In the genomic region with DNA sequence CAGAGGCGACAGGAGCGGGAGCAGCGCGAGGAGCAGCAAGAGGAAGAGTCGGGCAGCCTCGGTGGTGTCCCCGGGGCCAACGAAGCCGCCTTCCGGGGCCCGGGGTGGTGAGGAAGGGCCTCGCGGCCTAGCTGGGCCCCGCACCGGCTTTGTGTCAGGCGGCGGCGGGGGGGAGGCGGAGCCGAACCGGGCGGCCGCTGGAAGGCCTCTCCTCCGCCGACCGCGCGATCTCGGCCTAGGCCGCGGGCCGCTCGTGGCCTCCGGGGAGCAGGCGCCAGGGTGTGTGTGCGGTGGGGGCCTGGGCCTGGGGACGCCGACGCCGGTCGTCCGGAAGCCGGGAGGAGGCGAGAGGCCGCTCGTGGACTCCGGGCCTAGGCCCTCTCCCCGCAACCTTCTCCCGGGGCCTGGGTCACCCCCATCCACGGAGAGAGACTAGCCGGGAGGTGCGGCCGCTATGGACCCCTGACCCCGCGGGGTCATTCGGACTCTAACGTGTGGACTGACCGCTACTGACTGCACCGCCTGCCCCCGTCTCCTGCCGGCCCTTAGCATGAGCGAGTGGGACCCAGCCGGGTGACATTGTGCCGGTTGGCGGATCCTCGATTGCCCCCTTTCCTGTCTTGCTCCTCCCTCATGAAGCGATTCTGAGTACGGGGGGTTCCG, we compare ENCODE assay signal across 8 mouse cellular contexts. TPM values are rescaled to one million over a fixed set of nuclear protein-coding genes. Genes with fewer than 3 reads are reported as not detected.
DNase-seq lines count a peak whose midpoint lies in the region; ATAC-seq and TF ChIP-seq lines count a peak whose summit lies in the region.

No protein-coding gene starts in this region.

- H3K4me3 ChIP-seq in CH12.LX (replicated peaks in 1 of 3; ENCODE audit: low read depth in 2 of 3, low read length in 2 of 3, poor library complexity in 1 of 3), result peak overlapping the region; percentile 77 to 89 (median 83)
- H3K4me3 ChIP-seq in forebrain, embryonic 13.5 days, result peak overlapping the region; percentile 99
- H3K4me3 ChIP-seq in heart, postnatal 0 days (ENCODE audit: low read depth, low read length), result peak overlapping the region; percentile 95
- H3K4me3 ChIP-seq in liver, embryonic 14.5 days (ENCODE audit: insufficient read depth in 1 of 2, low read depth in 2 of 2, low read length in 2 of 2), result peak overlapping the region; percentile 76 to 84
- peak overlapping the region; percentile 99 for H3K4me3 ChIP-seq in stomach, embryonic 16.5 days (replicated peaks; ENCODE audit: low read length)

- H3K9me3 ChIP-seq in CH12.LX (replicated peaks; ENCODE audit: low read length), result no peaks in the 10 kb centered on the region
- no peaks in the 10 kb centered on the region for H3K9me3 ChIP-seq in forebrain, embryonic 13.5 days (replicated peaks)
- H3K9me3 ChIP-seq in heart, postnatal 0 days (replicated peaks; ENCODE audit: control insufficient read depth, low read length), result no peaks in the 10 kb centered on the region
- H3K9me3 ChIP-seq in liver, embryonic 14.5 days (ENCODE audit: control insufficient read depth, low read length), result no peaks in the 10 kb centered on the region
- no peaks in the 10 kb centered on the region for H3K9me3 ChIP-seq in stomach, embryonic 16.5 days (replicated peaks; ENCODE audit: control insufficient read depth, low read length)

- peaks cover 46% of the 10 kb centered on the region for H3K79me2 ChIP-seq in CH12.LX (replicated peaks; ENCODE audit: control insufficient read depth, extremely low read depth, insufficient read depth, poor library complexity, severe bottlenecking)

- no peak for TF ChIP-seq RAD21 in CH12.LX (IDR thresholded peaks at IDR 0.05; ENCODE audit: low read depth, low read length)

- H3K4me2 ChIP-seq in CH12.LX (ENCODE audit: insufficient read depth, low read depth, poor library complexity, severe bottlenecking), result no peak overlapping the region
- peak overlapping the region; percentile 91 for H3K4me2 ChIP-seq in forebrain, embryonic 13.5 days
- peak overlapping the region; percentile 94 for H3K4me2 ChIP-seq in heart, postnatal 0 days (ENCODE audit: low read depth, low read length)
- H3K4me2 ChIP-seq in liver, embryonic 14.5 days (ENCODE audit: low read depth), result peak overlapping the region; percentile 93
- H3K4me2 ChIP-seq in stomach, embryonic 16.5 days (ENCODE audit: low read depth, low read length), result peak overlapping the region; percentile 82

- dilution Hi-C loops in CH12.LX (cut with MboI; ENCODE audit: extremely low pct_ligation_motif_present, extremely low pct_unique_long_range_greater_than_20kb, low sequenced_read_pairs), result no loop called here

- TF ChIP-seq CTCF in CH12.LX (conservative IDR thresholded peaks at IDR 0.05 in 1 of 2, IDR thresholded peaks at IDR 0.05 in 1 of 2; ENCODE audit: low read depth in 2 of 2, low read length in 2 of 2), result no peak
- TF ChIP-seq CTCF in heart, postnatal 0 days (IDR thresholded peaks at IDR 0.05; ENCODE audit: low read depth), result no peak
- no peak for TF ChIP-seq CTCF in liver, embryonic 14.5 days (IDR thresholded peaks at IDR 0.05; ENCODE audit: low read depth)

- H3K27me3 ChIP-seq in CH12.LX (replicated peaks), result no peaks in the 10 kb centered on the region
- no peaks in the 10 kb centered on the region for H3K27me3 ChIP-seq in forebrain, embryonic 13.5 days
- no peaks in the 10 kb centered on the region for H3K27me3 ChIP-seq in heart, postnatal 0 days (ENCODE audit: control insufficient read depth, insufficient read depth, low read length)
- no peaks in the 10 kb centered on the region for H3K27me3 ChIP-seq in liver, embryonic 14.5 days (ENCODE audit: control insufficient read depth, insufficient read depth, low read length)
- no peaks in the 10 kb centered on the region for H3K27me3 ChIP-seq in stomach, embryonic 16.5 days (ENCODE audit: control insufficient read depth, insufficient read depth, low read length)

- in situ Hi-C loops in CH12.LX (cut with MboI; ENCODE audit: low pct_ligation_motif_present, low pct_unique_long_range_greater_than_20kb, low sequenced_read_pairs), result no loop called here

- no peak for TF ChIP-seq POLR2A in CH12.LX (IDR thresholded peaks at IDR 0.05; ENCODE audit: low read depth, low read length)

- peak overlapping the region; percentile 34; the same call in 1 of the 2 replicates for H3K27ac ChIP-seq in CH12.LX (ENCODE audit: insufficient read depth, low read depth)
- peak overlapping the region; percentile 87 for H3K27ac ChIP-seq in forebrain, embryonic 13.5 days
- H3K27ac ChIP-seq in heart, postnatal 0 days (ENCODE audit: low read depth), result peak overlapping the region; percentile 96
- peak overlapping the region; percentile 71 for H3K27ac ChIP-seq in liver, embryonic 14.5 days
- peak overlapping the region; percentile 91 for H3K27ac ChIP-seq in stomach, embryonic 16.5 days (ENCODE audit: low read length)

- H3K4me1 ChIP-seq in CH12.LX (ENCODE audit: control insufficient read depth in 1 of 2, insufficient read depth in 2 of 2), result peaks cover 0 to 23% of the 10 kb centered on the region in 2 experiments; a peak in 2 of 4 replicates
- H3K4me1 ChIP-seq in forebrain, embryonic 13.5 days, result peaks cover 39% of the 10 kb centered on the region
- peaks cover 14% of the 10 kb centered on the region for H3K4me1 ChIP-seq in heart, postnatal 0 days (ENCODE audit: control insufficient read depth, insufficient read depth)
- peaks cover 15% of the 10 kb centered on the region in 2 experiments for H3K4me1 ChIP-seq in liver, embryonic 14.5 days (replicated peaks; ENCODE audit: control insufficient read depth in 2 of 2, insufficient read depth in 2 of 2, low read length in 1 of 2)
- H3K4me1 ChIP-seq in stomach, embryonic 16.5 days (ENCODE audit: control insufficient read depth, insufficient read depth, low read length), result peaks cover 12% of the 10 kb centered on the region

- H3K9ac ChIP-seq in CH12.LX (ENCODE audit: insufficient read depth, low read depth), result peak overlapping the region; percentile 98
- peak overlapping the region; percentile 100 for H3K9ac ChIP-seq in forebrain, embryonic 13.5 days
- H3K9ac ChIP-seq in heart, postnatal 0 days (replicated peaks; ENCODE audit: low read depth, low read length), result peak overlapping the region; percentile 98
- peak overlapping the region; percentile 96 for H3K9ac ChIP-seq in liver, embryonic 14.5 days (replicated peaks)
- peak overlapping the region; percentile 100 for H3K9ac ChIP-seq in stomach, embryonic 16.5 days (ENCODE audit: low read length)

- H3K36me3 ChIP-seq in CH12.LX (replicated peaks in 1 of 2; ENCODE audit: control insufficient read depth in 1 of 2, insufficient read depth in 1 of 2, low read length in 1 of 2), result peaks cover 0 to 9% of the 10 kb centered on the region in 2 experiments
- H3K36me3 ChIP-seq in forebrain, embryonic 13.5 days (ENCODE audit: poor library complexity, severe bottlenecking), result peaks cover 13% of the 10 kb centered on the region
- H3K36me3 ChIP-seq in heart, postnatal 0 days (replicated peaks; ENCODE audit: control insufficient read depth, insufficient read depth, low read length), result no peaks in the 10 kb centered on the region
- H3K36me3 ChIP-seq in liver, embryonic 14.5 days (replicated peaks; ENCODE audit: control insufficient read depth, insufficient read depth, low read depth), result peaks cover 4% of the 10 kb centered on the region; the same call in 1 of the 2 replicates
- H3K36me3 ChIP-seq in stomach, embryonic 16.5 days (ENCODE audit: control insufficient read depth, insufficient read depth, low read length), result no peaks in the 10 kb centered on the region

- peak; percentile 18 for DNase-seq in CH12.LX (ENCODE audit: extremely low read depth)
- DNase-seq in c-Kit-negative CD71-positive TER-119-positive erythroid progenitor cells, embryonic 14.5 days (ENCODE audit: low read depth, low spot score), result peak; percentile 59
- DNase-seq in heart, postnatal 0 days (ENCODE audit: low spot score), result peak; percentile 29
- DNase-seq in kidney, postnatal 25 days, result peak; percentile 47 to 78
- peak in 2 of 3 experiments; percentile 33 to 34 for DNase-seq in liver, embryonic 14.5 days (ENCODE audit: low read depth in 3 of 3, low spot score in 3 of 3)
- peak; percentile 78 for DNase-seq in neural tube, embryonic 10.5 days (ENCODE audit: extremely low spot score, low spot score)

- ATAC-seq in forebrain, embryonic 13.5 days, result peak; percentile 63
- ATAC-seq in heart, postnatal 0 days (ENCODE audit: insufficient read depth, low read depth), result peak; percentile 61
- ATAC-seq in liver, embryonic 14.5 days (ENCODE audit: insufficient read depth), result peak; percentile 79
- ATAC-seq in stomach, embryonic 16.5 days (ENCODE audit: insufficient read depth, low FRiP score), result peak; percentile 66

- no peak for TF ChIP-seq EP300 in CH12.LX (IDR thresholded peaks at IDR 0.05; ENCODE audit: low read length)
- no peak for TF ChIP-seq EP300 in heart, postnatal 0 days (IDR thresholded peaks at IDR 0.05; ENCODE audit: low read depth)
- no peak for TF ChIP-seq EP300 in liver, embryonic 14.5 days (IDR thresholded peaks at IDR 0.05; ENCODE audit: low read depth)

- WGBS in forebrain, embryonic 13.5 days, result under 1% methylated on average over 61 of the region's 69 CpGs
- whole genome bisulfite sequencing in heart, postnatal 0 days, result under 1% methylated on average over 60 of the region's 69 CpGs
- WGBS in liver, embryonic 14.5 days (ENCODE audit: insufficient replicate concordance), result under 1% methylated on average over 65 of the region's 69 CpGs
- under 1% methylated on average over 63 of the region's 69 CpGs for WGBS in stomach, embryonic 16.5 days

TF ChIP-seq in CH12.LX, 34 proteins besides CTCF, POLR2A, EP300 and RAD21:
- TF ChIP-seq TCF12 (IDR thresholded peaks at IDR 0.05; ENCODE audit: low read depth, low read length) (no peak), CHD1 (IDR thresholded peaks at IDR 0.05; ENCODE audit: low read depth, low read length) (no peak), UBTF (IDR thresholded peaks at IDR 0.05; ENCODE audit: low read depth, low read length) (peak; percentile 93), POLR2AphosphoS2 (IDR thresholded peaks at IDR 0.05; ENCODE audit: low read depth, low read length) (0 out of 2 replicates have a peak, but pooled peaks have one; percentile 2)

RNA-seq across cellular contexts. Expression of gene Rbbp6, which starts 4.8 kb away (rescaled TPM):
- total RNA-seq in CH12.LX (2012; rRNA removed) (22.9 and 25.0 TPM in 2 replicates), CH12.LX (2014; rRNA removed) (14.1 and 17.8 TPM in 2 replicates)
- 81.4 and 93.0 TPM in 2 replicates for polyA plus RNA-seq in CH12.LX (2012; ENCODE audit: insufficient read length, low read depth)
- polyA plus RNA-seq in forebrain, embryonic 13.5 days (2015; fragmentation: Nextera tagmentation; extraction: Ambion mirVana), result 33.7 and 33.8 TPM in 2 replicates
- total RNA-seq in heart, postnatal 0 days (2014; rRNA removed; ENCODE audit: low replicate concordance), result 14.5 and 14.9 TPM in 2 replicates
- 12.5 and 13.2 TPM in 2 replicates for polyA plus RNA-seq in heart, postnatal 0 days (2015; fragmentation: Nextera tagmentation; extraction: Ambion mirVana)
- 8.1 and 14.6 TPM in 2 replicates for polyA plus RNA-seq in liver, embryonic 14.5 days (2012; rRNA removed)
- polyA plus RNA-seq in liver, embryonic 14.5 days (2014; fragmentation: Nextera tagmentation; extraction: Ambion mirVana), result 9.5 and 9.8 TPM in 2 replicates
- 21.9 and 23.7 TPM in 2 replicates for polyA plus RNA-seq in stomach, embryonic 16.5 days (2015; fragmentation: Nextera tagmentation; extraction: Ambion mirVana)

Comparison
In these comparisons a context has a peak if more than half of its experiments do, and no peak if none do; other contexts are left out.
1. Peak in every context shown above with its lines: DNase-seq, ATAC-seq, H3K4me3 ChIP-seq and H3K27ac ChIP-seq.
2. DNase-seq: peak in every context shown above with its lines; median percentile 78 in neural tube, embryonic 10.5 days; 62 in kidney, postnatal 25 days; 59 in c-Kit-negative CD71-positive TER-119-positive erythroid progenitor cells, embryonic 14.5 days; 34 in liver, embryonic 14.5 days; 29 in heart, postnatal 0 days; 18 in CH12.LX.
3. H3K27ac ChIP-seq: peak in every context shown above with its lines; median percentile 96 in heart, postnatal 0 days; 91 in stomach, embryonic 16.5 days; 87 in forebrain, embryonic 13.5 days; 71 in liver, embryonic 14.5 days; 34 in CH12.LX.